10 mouse cellular contexts compared by ENCODE assay signal in the genomic region with DNA sequence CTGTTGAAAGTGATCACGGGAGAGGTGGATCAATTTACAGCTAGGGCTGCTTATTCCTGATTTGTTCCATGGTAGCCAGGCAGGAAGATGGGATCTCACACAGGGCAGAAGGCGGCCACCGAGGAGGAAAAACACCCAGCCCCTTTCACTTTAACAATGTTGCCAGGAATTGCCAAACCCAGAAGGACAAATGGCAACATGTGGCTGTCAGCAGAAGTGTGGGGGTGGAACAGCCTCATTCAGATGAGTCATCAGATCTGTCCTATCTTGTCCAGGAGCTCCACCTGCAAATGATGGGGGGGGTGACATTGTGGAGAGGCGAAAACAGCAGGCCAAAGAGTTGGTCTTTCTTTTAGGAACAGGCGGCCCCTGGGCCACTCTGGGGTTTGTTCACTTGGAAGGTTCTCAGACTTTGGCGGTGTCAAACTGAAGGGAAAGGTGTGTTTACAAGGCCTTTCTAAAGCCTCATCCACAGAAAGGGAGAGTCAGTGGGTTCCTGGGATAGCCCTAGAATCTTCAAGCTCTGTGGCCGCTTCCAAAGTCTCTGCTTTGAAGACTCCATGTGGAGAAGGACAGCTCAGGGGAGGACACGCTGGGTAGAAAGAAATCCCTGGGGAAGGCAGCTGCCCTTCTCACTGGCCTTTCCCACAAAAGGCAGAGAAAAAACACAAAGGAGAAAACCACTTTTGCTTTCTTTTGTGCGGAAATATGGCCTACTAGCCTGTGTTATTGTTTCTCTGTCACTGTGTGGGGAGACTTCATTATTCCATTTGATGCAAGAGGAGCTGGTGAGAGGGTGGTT.
DNase-seq lines count a peak whose midpoint lies in the region; ATAC-seq and TF ChIP-seq lines count a peak whose summit lies in the region.
"Had no signal": no experiment of that assay in that cellular context is flagged by ENCODE, and none has a peak within 500 bp of the region (broad histone marks: within the 10 kb centered on the region; RNA-seq: fewer than 3 reads in every experiment).

No protein-coding gene starts in this region.

- no peak for ATAC-seq in hindbrain, embryonic 12.5 days (ENCODE audit: low FRiP score)
- ATAC-seq in embryonic facial prominence, embryonic 15.5 days (ENCODE audit: insufficient number of reproducible peaks, low FRiP score, low TSS enrichment, low read depth), result no peak
- no peak for ATAC-seq in stomach, postnatal 0 days (ENCODE audit: low FRiP score, low TSS enrichment)

- no peak overlapping the region for H3K9ac ChIP-seq in hindbrain, embryonic 12.5 days
- no peak overlapping the region for H3K9ac ChIP-seq in embryonic facial prominence, embryonic 15.5 days
- H3K9ac ChIP-seq in stomach, postnatal 0 days (ENCODE audit: low read length), result no peak overlapping the region

- H3K4me1 ChIP-seq in hindbrain, embryonic 10.5 days (replicated peaks), result peaks cover 20% of the 10 kb centered on the region
- peaks cover 6% of the 10 kb centered on the region; the same call in 1 of the 2 replicates for H3K4me1 ChIP-seq in hindbrain, embryonic 12.5 days
- H3K4me1 ChIP-seq in embryonic facial prominence, embryonic 15.5 days, result 0 out of 2 replicates have a peak, but pooled peaks cover 9% of the 10 kb centered on the region
- 0 out of 2 replicates have a peak, but pooled peaks cover 2% of the 10 kb centered on the region for H3K4me1 ChIP-seq in stomach, postnatal 0 days (replicated peaks; ENCODE audit: control insufficient read depth, insufficient read depth)
- H3K4me1 ChIP-seq: megakaryocyte, embryonic 14.5 days had no signal

- DNase-seq in hindbrain, embryonic 10.5 days (ENCODE audit: low spot score), result no peak
- peak; percentile 22 for DNase-seq in urinary bladder, postnatal 14 days (ENCODE audit: low spot score)
- no peak for DNase-seq in urinary bladder, postnatal 25 days (ENCODE audit: low spot score)
- no peak for DNase-seq in stomach, postnatal 0 days (ENCODE audit: low spot score)
- no peak for DNase-seq in gastrocnemius, postnatal 36 days
- no peak for DNase-seq in right cerebral cortex, postnatal 36 days (ENCODE audit: low spot score in 2 of 2)

- no peak for TF ChIP-seq EP300 in stomach, postnatal 0 days (optimal IDR thresholded peaks at IDR 0.05)

- no peaks in the 10 kb centered on the region for H3K36me3 ChIP-seq in hindbrain, embryonic 10.5 days
- H3K36me3 ChIP-seq in hindbrain, embryonic 12.5 days, result no peaks in the 10 kb centered on the region
- no peaks in the 10 kb centered on the region for H3K36me3 ChIP-seq in embryonic facial prominence, embryonic 15.5 days
- no peaks in the 10 kb centered on the region for H3K36me3 ChIP-seq in stomach, postnatal 0 days (ENCODE audit: control insufficient read depth, insufficient read depth, low read length)

- H3K4me2 ChIP-seq in hindbrain, embryonic 12.5 days (replicated peaks), result no peak overlapping the region
- no peak overlapping the region for H3K4me2 ChIP-seq in embryonic facial prominence, embryonic 15.5 days (replicated peaks)
- no peak overlapping the region for H3K4me2 ChIP-seq in stomach, postnatal 0 days (replicated peaks; ENCODE audit: low read depth)

- H3K9me3 ChIP-seq in hindbrain, embryonic 10.5 days, result no peaks in the 10 kb centered on the region
- no peaks in the 10 kb centered on the region for H3K9me3 ChIP-seq in hindbrain, embryonic 12.5 days (replicated peaks)
- H3K9me3 ChIP-seq in embryonic facial prominence, embryonic 15.5 days (replicated peaks), result no peaks in the 10 kb centered on the region
- no peaks in the 10 kb centered on the region for H3K9me3 ChIP-seq in stomach, postnatal 0 days (ENCODE audit: control insufficient read depth, low read length)

- H3K27ac ChIP-seq in hindbrain, embryonic 10.5 days, result peak overlapping the region; percentile 56
- H3K27ac ChIP-seq in hindbrain, embryonic 12.5 days, result no peak overlapping the region
- H3K27ac ChIP-seq in embryonic facial prominence, embryonic 15.5 days (replicated peaks), result peak overlapping the region; percentile 22; the same call in 1 of the 2 replicates
- peak overlapping the region; percentile 85 for H3K27ac ChIP-seq in stomach, postnatal 0 days (replicated peaks)

- intact Hi-C loops in gastrocnemius, postnatal 36 days (cut with DNase I), result no loop called here

- WGBS in hindbrain, embryonic 10.5 days, result 66% methylated on average over 9 of the region's 9 CpGs
- 61% methylated on average over 9 of the region's 9 CpGs for WGBS in hindbrain, embryonic 12.5 days
- WGBS in embryonic facial prominence, embryonic 15.5 days, result 66% methylated on average over 9 of the region's 9 CpGs
- WGBS in stomach, postnatal 0 days, result 71% methylated on average over 9 of the region's 9 CpGs

- no peak for TF ChIP-seq CTCF in stomach, postnatal 0 days (IDR thresholded peaks at IDR 0.05; ENCODE audit: low read depth)

- no peaks in the 10 kb centered on the region for H3K27me3 ChIP-seq in hindbrain, embryonic 10.5 days (ENCODE audit: insufficient read depth, poor library complexity, severe bottlenecking)
- H3K27me3 ChIP-seq in hindbrain, embryonic 12.5 days, result no peaks in the 10 kb centered on the region
- no peaks in the 10 kb centered on the region for H3K27me3 ChIP-seq in embryonic facial prominence, embryonic 15.5 days
- H3K27me3 ChIP-seq in stomach, postnatal 0 days (ENCODE audit: control insufficient read depth, insufficient read depth, low read length), result no peaks in the 10 kb centered on the region
- H3K27me3 ChIP-seq: Patski had no signal

- H3K4me3 ChIP-seq in hindbrain, embryonic 10.5 days, result no peak overlapping the region
- no peak overlapping the region for H3K4me3 ChIP-seq in hindbrain, embryonic 12.5 days
- no peak overlapping the region for H3K4me3 ChIP-seq in embryonic facial prominence, embryonic 15.5 days (replicated peaks)
- no peak overlapping the region for H3K4me3 ChIP-seq in stomach, postnatal 0 days (ENCODE audit: low read depth, low read length)
- H3K4me3 ChIP-seq: megakaryocyte, embryonic 14.5 days had no signal
